Mouse (Mus musculus) intestine, embryonic 14.5 days (tissue): Measurements from ENCODE around the gene BC048679. TPM values are rescaled to one million over a fixed set of nuclear protein-coding genes. Genes with fewer than 3 reads are reported as not detected.
A peak's percentile ranks its signal among the peaks of the same experiment; 100 is the strongest.

Experiments used
- ATAC-seq: fragments of 200-750 bp; cut with Nextera tagmentation; replicated peaks from 2 replicates; pipeline ENCODE4 v1.8.0; 2017; ENCODE audit warnings: low read depth, moderate number of reproducible peaks, moderate TSS enrichment, moderate library complexity; ENCODE audit not compliant: low FRiP score, low TSS enrichment
- DNase-seq: peaks from one replicate; pipeline ENCODE4 v3.0.0-alpha.2; 2018; ENCODE audit warnings: low spot score
- H3K27ac ChIP-seq: fragments of 300-500 bp; sonication (generic); 2 replicates; pipeline ENCODE4 v1.5.1; 2014; ENCODE audit warnings: low read depth, mild to moderate bottlenecking, control low read depth
- H3K27me3 ChIP-seq: fragments of 300-500 bp; sonication (generic); replicated peaks from 2 replicates; pipeline ENCODE4 v1.6.1; 2014; ENCODE audit warnings: low read length, control low read depth; ENCODE audit not compliant: control insufficient read depth, insufficient read depth
- H3K36me3 ChIP-seq: fragments of 300-500 bp; sonication (generic); 2 replicates; pipeline ENCODE4 v1.6.1; 2014; ENCODE audit warnings: low read length, control low read depth; ENCODE audit not compliant: control insufficient read depth, insufficient read depth
- H3K4me1 ChIP-seq: fragments of 300-500 bp; sonication (generic); replicated peaks from 2 replicates; pipeline ENCODE4 v1.6.1; 2014; ENCODE audit warnings: low read length, control low read depth, mixed read lengths; ENCODE audit not compliant: control insufficient read depth, insufficient read depth
- H3K4me2 ChIP-seq: fragments of 300-500 bp; sonication (generic); 2 replicates; pipeline ENCODE4 v1.6.1; 2014; ENCODE audit warnings: low read length
- H3K4me3 ChIP-seq: fragments of 300-500 bp; sonication (generic); 2 replicates; pipeline ENCODE4 v1.5.1; 2014; ENCODE audit warnings: low read depth, low read length, control low read depth, mixed read lengths
- H3K9ac ChIP-seq: fragments of 300-500 bp; sonication (generic); 2 replicates; pipeline ENCODE4 v1.6.1; 2014; ENCODE audit warnings: mild to moderate bottlenecking, low read length
- H3K9me3 ChIP-seq: fragments of 300-500 bp; sonication (generic); 2 replicates; pipeline ENCODE4 v1.6.1; 2016; ENCODE audit warnings: low read length, control low read depth; ENCODE audit not compliant: control insufficient read depth
- WGBS: fragments of 180-500 bp; shearing (Covaris S2); extraction: QIAGEN DNeasy Blood & Tissue Kit; methylation state at CpG from one replicate; pipeline ENCODE4 v1.1.7; 2014; 5-methylcytosine and 5-hydroxymethylcytosine counted together
- polyA plus RNA-seq: library from polyadenylated mRNA; unstranded; fragments of >200 nt; fragmentation: Nextera tagmentation; extraction: Ambion mirVana; gene quantifications from 2 replicates; pipeline ENCODE4 v1.2.1, GENCODE M21; 2014

Gene BC048679
- polyA plus RNA-seq, 1 experiment from 2014 or later = not detected

DNA sequence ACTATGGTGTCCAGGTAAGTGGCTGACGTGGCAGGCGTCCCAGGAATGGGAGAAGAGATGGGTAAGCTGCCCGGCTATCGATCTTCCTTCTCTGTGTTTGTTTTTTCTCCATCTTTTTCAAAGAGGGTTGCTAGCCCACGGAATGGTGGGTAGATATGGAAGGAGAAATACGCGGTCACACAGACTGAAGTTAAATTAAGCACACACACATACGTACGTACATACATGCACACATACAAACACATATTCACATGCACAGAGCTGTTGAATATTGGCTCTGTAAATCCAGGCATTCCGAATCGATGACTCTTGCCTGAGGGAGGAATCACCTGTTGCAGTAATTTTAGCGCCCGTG is 25.6 kb upstream of the BC048679 start:
- no peak for DNase-seq
- ATAC-seq = no peak; the same call in none of the 2 replicates
- H3K9me3 ChIP-seq = no peaks in the 10 kb centered on the region
- H3K27ac ChIP-seq = peak overlapping the region; percentile 94
- no peaks in the 10 kb centered on the region for H3K27me3 ChIP-seq
- WGBS = 6% methylated on average over 13 of the region's 13 CpGs
- H3K4me3 ChIP-seq = peak overlapping the region; percentile 98
- peak overlapping the region; percentile 73 for H3K9ac ChIP-seq
- peaks cover 18% of the 10 kb centered on the region for H3K36me3 ChIP-seq
- peak overlapping the region; percentile 59 for H3K4me2 ChIP-seq
- peaks cover 16% of the 10 kb centered on the region for H3K4me1 ChIP-seq

DNA sequence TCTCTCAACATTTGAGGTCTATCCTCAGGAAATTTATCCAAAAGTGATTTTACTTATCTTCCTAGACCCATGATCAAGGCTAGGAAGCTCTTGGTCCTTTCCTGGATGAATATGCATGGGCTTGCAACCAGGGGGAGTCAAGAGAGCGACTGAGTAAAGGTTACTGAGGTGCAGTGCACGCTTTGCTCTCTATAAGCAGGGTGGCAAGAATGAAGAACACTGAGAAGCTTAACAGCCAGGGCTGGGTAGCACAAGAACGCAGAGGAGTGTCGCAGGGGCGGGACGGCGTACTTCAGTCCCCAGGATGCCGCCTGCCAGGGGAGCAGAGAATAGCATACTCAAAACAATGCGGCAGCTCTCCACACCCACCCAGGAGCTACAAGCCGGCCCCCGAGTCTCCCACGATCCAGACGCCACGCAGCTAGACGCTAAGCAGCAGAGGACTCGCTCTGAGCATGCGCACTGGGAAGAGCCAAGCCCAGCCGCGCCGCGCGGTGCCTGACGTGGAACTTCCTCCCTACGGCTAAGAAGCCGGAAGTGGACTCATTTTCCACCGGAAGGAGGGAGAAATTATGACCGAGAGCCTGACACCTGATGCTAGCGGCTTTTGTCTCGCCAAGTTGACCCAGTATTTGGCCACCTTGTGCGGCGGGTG is 25.1 kb upstream of the BC048679 start:
- Histone ChIP-seq H3K9ac (peak overlapping the region; percentile 73), H3K4me2 (peak overlapping the region; percentile 59), H3K27ac (peak overlapping the region; percentile 94), H3K9me3 (no peaks in the 10 kb centered on the region), H3K36me3 (peaks cover 13% of the 10 kb centered on the region), H3K27me3 (no peaks in the 10 kb centered on the region), H3K4me1 (peaks cover 16% of the 10 kb centered on the region), H3K4me3 (peak overlapping the region; percentile 98)
- ATAC-seq (peak; percentile 96), DNase-seq (peak; percentile 95)
- under 1% methylated on average over 31 of the region's 31 CpGs for WGBS

DNA sequence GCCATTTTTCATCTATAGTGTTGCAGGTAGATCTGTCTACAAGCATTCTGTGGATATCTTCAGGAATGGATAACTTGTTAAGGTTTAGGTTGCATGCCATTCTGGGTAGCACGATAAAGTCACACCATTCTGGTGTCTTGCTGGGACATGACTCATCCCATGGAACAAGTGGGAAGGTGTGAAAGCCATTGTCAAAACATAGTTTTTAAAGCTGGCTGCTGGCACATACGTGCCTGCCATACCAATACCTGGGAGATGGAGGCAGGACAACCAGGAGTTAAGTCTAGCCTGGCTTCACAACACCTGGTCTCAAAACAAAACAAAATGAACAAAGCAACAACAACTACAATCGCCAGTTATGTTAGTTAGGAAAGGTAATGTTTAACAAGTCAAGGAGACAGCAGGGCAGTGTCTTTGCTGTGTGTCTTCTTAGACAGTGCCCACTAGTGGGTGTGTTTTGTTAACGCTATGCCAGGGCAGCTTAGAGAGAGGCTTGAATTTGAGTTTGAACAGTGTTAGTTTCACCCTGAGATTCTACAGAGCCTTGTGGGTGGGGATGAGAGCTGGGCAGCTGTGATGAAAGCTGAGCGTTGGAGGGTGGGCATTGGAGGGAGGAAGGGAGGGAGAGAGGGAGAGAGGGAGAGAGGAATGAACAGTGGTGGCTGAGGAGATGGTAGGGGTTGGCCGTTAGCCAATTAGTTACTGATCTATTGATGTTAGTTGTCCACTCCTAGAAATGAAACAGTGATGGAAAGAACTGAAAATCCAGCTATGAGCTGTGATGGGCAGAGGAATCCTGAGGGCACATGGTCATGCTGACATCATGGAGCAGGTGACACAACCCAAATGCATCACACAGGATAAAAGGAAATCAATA is 18.3 kb upstream of the BC048679 start:
- H3K4me3 ChIP-seq = no peak overlapping the region
- H3K9me3 ChIP-seq = no peaks in the 10 kb centered on the region
- ATAC-seq (no peak), DNase-seq (no peak)
- H3K4me2 ChIP-seq = no peak overlapping the region
- H3K36me3 ChIP-seq = no peaks in the 10 kb centered on the region
- no peak overlapping the region for H3K9ac ChIP-seq
- WGBS = 66% methylated on average over 6 of the region's 6 CpGs
- H3K27me3 ChIP-seq = no peaks in the 10 kb centered on the region
- H3K4me1 ChIP-seq = no peaks in the 10 kb centered on the region
- no peak overlapping the region for H3K27ac ChIP-seq

DNA sequence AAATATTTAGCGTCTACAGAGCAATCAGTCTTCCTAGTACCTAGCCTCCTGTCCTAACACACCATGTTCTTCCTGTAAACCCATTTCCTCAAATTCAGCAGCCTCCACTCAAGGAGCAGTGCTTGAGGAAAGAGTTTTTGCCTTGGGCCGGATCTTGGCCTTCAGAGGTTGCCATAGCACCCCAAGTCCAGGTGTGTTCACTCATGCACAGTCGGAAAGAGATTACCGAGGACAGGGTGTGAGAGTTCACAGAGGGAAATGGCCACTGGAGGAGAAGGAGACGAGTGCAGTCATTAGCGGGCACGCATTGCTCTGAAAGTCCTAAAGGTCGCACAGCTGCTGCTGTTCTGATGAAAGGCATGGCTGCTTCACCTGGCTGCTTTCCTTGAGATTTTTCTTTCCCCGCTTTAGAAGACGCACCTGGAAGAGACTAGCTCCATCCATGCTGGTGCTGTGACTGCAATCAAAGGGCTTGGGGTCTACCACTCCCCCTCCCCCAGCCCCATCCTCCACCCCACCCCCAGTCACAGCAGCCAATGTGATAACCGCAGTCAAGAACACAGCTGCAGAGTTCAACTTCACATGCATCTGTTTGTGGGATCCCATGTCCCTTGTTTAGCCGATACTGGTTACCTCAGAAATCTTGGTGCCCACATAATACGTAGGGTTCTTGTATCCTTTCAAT is 17.0 kb upstream of the BC048679 start:
- no peaks in the 10 kb centered on the region for H3K36me3 ChIP-seq
- no peak overlapping the region for H3K27ac ChIP-seq
- H3K9ac ChIP-seq = no peak overlapping the region
- no peak for DNase-seq
- H3K4me1 ChIP-seq = no peaks in the 10 kb centered on the region
- no peak overlapping the region for H3K4me2 ChIP-seq
- no peaks in the 10 kb centered on the region for H3K9me3 ChIP-seq
- WGBS = 44% methylated on average over 13 of the region's 13 CpGs
- no peak for ATAC-seq
- H3K4me3 ChIP-seq = no peak overlapping the region
- no peaks in the 10 kb centered on the region for H3K27me3 ChIP-seq

DNA sequence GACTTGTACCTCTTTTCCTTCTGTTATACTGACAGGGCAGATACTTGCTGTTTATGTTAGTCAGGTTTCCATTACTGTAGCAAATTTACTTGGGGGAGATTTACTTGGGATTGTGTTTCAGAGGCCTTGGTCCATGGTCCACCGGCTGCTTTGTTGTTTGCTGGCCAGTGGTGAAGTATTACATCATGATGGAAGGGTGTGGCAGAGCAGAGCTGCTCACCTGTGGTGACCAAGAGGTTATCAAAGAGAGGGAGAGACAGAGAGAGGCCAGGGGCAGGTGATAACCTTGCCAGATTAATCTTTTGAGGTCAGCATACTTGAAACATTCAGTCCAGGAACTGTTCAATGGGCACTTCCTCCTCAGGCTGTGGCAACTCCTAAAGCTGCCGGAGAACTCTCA is 3.0 kb upstream of the BC048679 start:
- H3K9ac ChIP-seq = no peak overlapping the region
- H3K27me3 ChIP-seq = no peaks in the 10 kb centered on the region

DNA sequence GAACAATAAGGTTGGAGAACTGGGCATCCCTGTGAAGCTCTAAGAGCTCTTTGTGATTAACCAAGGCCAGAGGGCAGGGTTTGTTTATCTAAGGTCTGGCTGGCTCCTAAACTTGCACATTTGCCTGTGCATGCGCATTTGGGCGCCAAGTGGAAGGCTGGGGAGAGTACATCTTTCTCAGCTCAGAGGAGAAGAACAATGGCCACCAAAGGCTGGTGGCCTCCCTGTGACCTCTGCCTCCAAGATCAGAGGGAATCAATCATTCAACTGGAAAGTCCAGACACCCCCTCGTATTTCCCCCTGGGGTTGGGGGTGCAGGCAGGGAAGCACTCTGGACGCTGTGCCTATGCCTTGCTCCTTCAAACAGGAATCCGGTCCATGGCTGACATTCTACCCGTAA is 910 bp downstream of the BC048679 start:
- Histone ChIP-seq H3K27ac (no peak overlapping the region), H3K4me1 (0 out of 2 replicates have a peak, but pooled peaks cover 3% of the 10 kb centered on the region), H3K4me3 (no peak overlapping the region), H3K9ac (no peak overlapping the region), H3K9me3 (no peaks in the 10 kb centered on the region), H3K36me3 (no peaks in the 10 kb centered on the region), H3K27me3 (0 out of 2 replicates have a peak, but pooled peaks cover 14% of the 10 kb centered on the region), H3K4me2 (no peak overlapping the region)
- WGBS = 18% methylated on average over 6 of the region's 6 CpGs
- ATAC-seq = no peak
- DNase-seq = no peak

More for the DNA sequence above, 3.0 kb upstream of the BC048679 start:
- H3K4me2 ChIP-seq = no peak overlapping the region
- no peaks in the 10 kb centered on the region for H3K4me1 ChIP-seq
- no peaks in the 10 kb centered on the region for H3K9me3 ChIP-seq
- no peak for DNase-seq
- 64% methylated on average over 2 of the region's 2 CpGs for WGBS
- no peak overlapping the region for H3K4me3 ChIP-seq
- H3K27ac ChIP-seq = no peak overlapping the region
- H3K36me3 ChIP-seq = no peaks in the 10 kb centered on the region
- no peak for ATAC-seq

DNA sequence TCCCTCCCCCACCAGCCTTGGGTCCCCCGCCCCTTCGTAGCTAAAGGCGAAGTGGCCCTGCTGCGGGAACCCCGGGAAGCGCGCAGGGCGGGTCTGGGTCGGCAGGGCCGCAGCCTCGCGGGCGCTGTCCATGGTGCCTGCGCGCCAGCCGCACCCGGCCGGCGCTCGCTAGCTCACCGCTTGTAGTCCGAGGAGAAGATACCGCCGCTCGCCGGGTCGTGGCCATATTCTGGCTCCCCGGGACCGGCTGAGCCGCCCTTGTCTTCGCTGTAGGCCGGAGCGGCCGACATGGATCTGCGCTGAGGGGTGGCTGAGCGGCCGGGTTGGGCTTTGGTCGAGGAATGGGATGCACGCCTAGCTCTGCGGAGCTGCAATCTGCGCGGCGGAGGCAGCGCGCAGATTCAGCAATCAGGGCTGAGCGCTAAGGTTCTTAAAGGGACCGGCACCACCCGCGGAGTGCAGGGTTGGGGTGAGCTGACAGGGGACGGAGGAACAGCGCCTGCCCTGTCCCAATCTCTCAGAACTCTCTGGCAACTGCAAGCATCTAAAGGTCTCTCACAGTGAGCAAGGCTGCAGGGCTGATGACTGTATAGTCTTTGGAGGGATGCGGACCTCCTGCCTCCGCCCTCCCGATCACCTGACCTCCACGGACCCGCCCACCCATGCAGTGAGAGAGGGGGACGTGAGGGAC is 4.6 kb downstream of the BC048679 start, which contains the start of gene Ap3b2:
TSS of gene Ap3b2 (minus strand) at position 595 of the 691 bp plus-strand sequence.
- Histone ChIP-seq H3K9ac (no peak within 1 kb of the TSS), H3K4me1 (0 out of 2 replicates have a peak, but pooled peaks cover 3% of the 10 kb centered on the region), H3K27me3 (0 out of 2 replicates have a peak, but pooled peaks cover 14% of the 10 kb centered on the region), H3K4me2 (peak within 1 kb of the TSS; percentile 61), H3K27ac (no peak within 1 kb of the TSS), H3K4me3 (peak within 1 kb of the TSS; percentile 44), H3K36me3 (no peaks in the 10 kb centered on the region), H3K9me3 (no peaks in the 10 kb centered on the region)
- DNase-seq = peak; percentile 90
- WGBS = under 1% methylated on average over 57 of the region's 57 CpGs
- peak; percentile 79 for ATAC-seq

DNA sequence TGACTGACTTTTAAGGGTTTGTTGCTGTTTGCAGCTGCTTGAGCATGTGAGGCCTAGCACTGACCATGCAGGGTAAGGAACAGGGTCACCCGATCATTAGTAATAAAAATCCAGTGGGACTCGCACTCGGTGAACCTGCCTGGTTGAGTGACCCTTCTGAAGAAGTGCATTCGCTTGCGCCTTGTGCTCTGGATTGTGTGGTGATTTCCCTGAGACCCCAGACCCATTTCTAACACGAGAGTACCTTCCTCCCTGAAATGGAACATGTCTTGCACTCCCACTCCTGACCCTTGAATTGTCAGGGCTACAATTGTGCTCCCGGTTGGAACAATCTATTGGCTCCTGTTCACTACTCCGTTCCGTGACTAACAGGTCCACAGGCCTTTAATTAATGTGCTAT is 5.5 kb downstream of the BC048679 start:
- H3K9ac ChIP-seq = no peak overlapping the region
- no peak overlapping the region for H3K4me3 ChIP-seq
- H3K4me1 ChIP-seq = 0 out of 2 replicates have a peak, but pooled peaks cover 3% of the 10 kb centered on the region
- no peaks in the 10 kb centered on the region for H3K9me3 ChIP-seq
- ATAC-seq (no peak), DNase-seq (no peak)
- H3K4me2 ChIP-seq = peak overlapping the region; percentile 61
- H3K27me3 ChIP-seq = 0 out of 2 replicates have a peak, but pooled peaks cover 14% of the 10 kb centered on the region
- WGBS = 51% methylated on average over 9 of the region's 9 CpGs
- no peak overlapping the region for H3K27ac ChIP-seq
- H3K36me3 ChIP-seq = no peaks in the 10 kb centered on the region
